Mouse (Mus musculus) ES-E14 (cell line): Measurements from ENCODE around the gene Lypd6b. TPM values are rescaled to one million over a fixed set of nuclear protein-coding genes. Genes with fewer than 3 reads are reported as not detected.

ENCODE experiments used
- DNase-seq: peaks from one replicate; pipeline ENCODE4 v3.0.0-alpha.2; 2013; ENCODE audit warnings: low read depth, low spot score
- H3K27ac ChIP-seq: 2 replicates; pipeline ENCODE4 v1.5.1; 2012; ENCODE audit warnings: low read depth, mild to moderate bottlenecking, low read length, moderate library complexity, mixed read lengths; ENCODE audit not compliant: poor library complexity, insufficient read depth, severe bottlenecking
- H3K36me3 ChIP-seq: 2 replicates; pipeline ENCODE4 v1.6.1; 2012; ENCODE audit warnings: mild to moderate bottlenecking, low read length, moderate library complexity, mixed read lengths; ENCODE audit not compliant: control insufficient read depth, poor library complexity, insufficient read depth, severe bottlenecking
- H3K4me1 ChIP-seq, 2 experiments: fragments of 150-350 bp in 1 of 2; sonication (generic) in 1 of 2; 2 replicates each; pipeline ENCODE4 v1.6.1; 2012; ENCODE audit warnings: low read length in 2 of 2, mild to moderate bottlenecking in 1 of 2, mixed read lengths in 1 of 2; ENCODE audit not compliant: control insufficient read depth in 2 of 2, insufficient read depth in 2 of 2, poor library complexity in 1 of 2
- H3K4me3 ChIP-seq, 2 experiments: fragments of 150-350 bp in 1 of 2; sonication (generic) in 1 of 2; 2 replicates each; pipeline ENCODE4 v1.5.1; 2012; ENCODE audit warnings: low read length in 2 of 2, low read depth in 1 of 2, mild to moderate bottlenecking in 1 of 2, mixed read lengths in 1 of 2; ENCODE audit not compliant: insufficient read depth in 1 of 2, poor library complexity in 1 of 2, severe bottlenecking in 1 of 2
- H3K9ac ChIP-seq: 2 replicates; pipeline ENCODE4 v1.6.1; 2012; ENCODE audit warnings: low read depth, mild to moderate bottlenecking, low read length, mixed read lengths; ENCODE audit not compliant: poor library complexity, insufficient read depth, severe bottlenecking
- H3K9me3 ChIP-seq: fragments of 150-350 bp; sonication (generic); 2 replicates; pipeline ENCODE4 v1.6.1; 2012; ENCODE audit warnings: low read depth, mild to moderate bottlenecking, low read length; ENCODE audit not compliant: control insufficient read depth, insufficient read depth
- CHD2 ChIP-seq: IDR thresholded peaks from 2 replicates; pipeline ENCODE4 v1.6.1; 2014; ENCODE audit warnings: mild to moderate bottlenecking, low read depth, low read length, inconsistent platforms
- HCFC1 ChIP-seq: IDR thresholded peaks from 2 replicates; pipeline ENCODE4 v1.6.1; 2012; ENCODE audit warnings: low read length, inconsistent platforms, borderline replicate concordance; ENCODE audit not compliant: insufficient read depth
- MAFK ChIP-seq: IDR thresholded peaks from 2 replicates; pipeline ENCODE4 v1.6.1; 2014; ENCODE audit warnings: mild to moderate bottlenecking, low read depth, low read length, inconsistent platforms; ENCODE audit not compliant: insufficient read depth
- ZC3H11A ChIP-seq: IDR thresholded peaks from 2 replicates; pipeline ENCODE4 v1.6.1; 2012; ENCODE audit warnings: low read depth, mild to moderate bottlenecking, inconsistent platforms, low read length, borderline replicate concordance
- ZNF384 ChIP-seq: IDR thresholded peaks from 2 replicates; pipeline ENCODE4 v1.6.1; 2012; ENCODE audit warnings: low read depth, low read length, inconsistent platforms
- in situ Hi-C, 2 experiments: fragments of 600-800 bp; cut with MboI; formaldehyde crosslinking; loops; one replicate each; pipeline ENCODE4 v1.15.1; 2025; ENCODE audit warnings: low sequenced_read_pairs in 2 of 2, inconsistent platforms in 1 of 2; ENCODE audit not compliant: unreplicated experiment in 2 of 2
- total RNA-seq: library from RNA; depleted of rRNA; stranded (reverse); fragments of 300-350 nt; gene quantifications from 2 replicates; pipeline ENCODE4 v1.2.3, GENCODE M21; 2012

Lypd6b gene
- total RNA-seq, 1 experiment, result 0.18 TPM

- no peak overlapping the region for H3K9ac ChIP-seq
- no peak for DNase-seq
- no peaks in the 10 kb centered on the region for H3K36me3 ChIP-seq
- H3K4me1 ChIP-seq, result no peaks in the 10 kb centered on the region
- in situ Hi-C loops, result no loop called here
- no peak overlapping the region for H3K4me3 ChIP-seq
- no peak overlapping the region for H3K27ac ChIP-seq
- TF ChIP-seq MAFK (no peak), CHD2 (no peak), ZNF384 (no peak), HCFC1 (no peak), ZC3H11A (no peak)
- no peaks in the 10 kb centered on the region for H3K9me3 ChIP-seq
Measured at GRCm38 (mm10) chr2:49927362-49927761, 139.9 kb downstream of the Lypd6b start.

- TF ChIP-seq CHD2 (no peak), MAFK (no peak), HCFC1 (no peak), ZC3H11A (no peak), ZNF384 (no peak)
- Histone ChIP-seq H3K36me3 (no peaks in the 10 kb centered on the region), H3K9ac (no peak overlapping the region), H3K4me3 (no peak overlapping the region), H3K4me1 (no peaks in the 10 kb centered on the region), H3K9me3 (no peaks in the 10 kb centered on the region), H3K27ac (no peak overlapping the region)
- in situ Hi-C loops, result no loop called here
- DNase-seq, result no peak
Measured at GRCm38 (mm10) chr2:49929931-49930330, 142.4 kb downstream of the Lypd6b start.

- no peak overlapping the region for H3K9ac ChIP-seq
- no peak for DNase-seq
Measured at GRCm38 (mm10) chr2:49937621-49938020, 150.1 kb downstream of the Lypd6b start.

GRCm38 (mm10) chr2:49938246-49938645, 150.8 kb downstream of the Lypd6b start:
- DNase-seq, result no peak
- Histone ChIP-seq H3K9ac (no peak overlapping the region), H3K9me3 (no peaks in the 10 kb centered on the region), H3K4me1 (no peaks in the 10 kb centered on the region), H3K36me3 (no peaks in the 10 kb centered on the region), H3K27ac (no peak overlapping the region), H3K4me3 (no peak overlapping the region)
- TF ChIP-seq ZC3H11A (no peak), CHD2 (no peak), MAFK (no peak), ZNF384 (no peak), HCFC1 (no peak)
- in situ Hi-C loops, result no loop called here

More at GRCm38 (mm10) chr2:49937621-49938020, 150.1 kb downstream of the Lypd6b start:
- no peaks in the 10 kb centered on the region for H3K36me3 ChIP-seq
- H3K27ac ChIP-seq, result no peak overlapping the region
- H3K4me3 ChIP-seq, result no peak overlapping the region
- no peak for TF ChIP-seq ZC3H11A
- no peak for TF ChIP-seq CHD2
- TF ChIP-seq ZNF384, result no peak
- no peak for TF ChIP-seq MAFK
- TF ChIP-seq HCFC1, result no peak
- H3K9me3 ChIP-seq, result no peaks in the 10 kb centered on the region
- in situ Hi-C loops, result no loop called here
- H3K4me1 ChIP-seq, result no peaks in the 10 kb centered on the region

GRCm38 (mm10) chr2:49940372-49940771, 152.9 kb downstream of the Lypd6b start:
- Histone ChIP-seq H3K27ac (no peak overlapping the region), H3K4me1 (no peaks in the 10 kb centered on the region), H3K9ac (no peak overlapping the region), H3K4me3 (no peak overlapping the region), H3K36me3 (no peaks in the 10 kb centered on the region), H3K9me3 (no peaks in the 10 kb centered on the region)
- DNase-seq, result no peak
- in situ Hi-C loops, result no loop called here
- no peak for TF ChIP-seq MAFK
- TF ChIP-seq CHD2, result no peak
- TF ChIP-seq HCFC1, result no peak
- no peak for TF ChIP-seq ZC3H11A
- TF ChIP-seq ZNF384, result no peak
